Mouse (Mus musculus) limb, embryonic 14.5 days (tissue): ENCODE measurements around the gene Gm10134. TPM values are rescaled to one million over a fixed set of nuclear protein-coding genes. Genes with fewer than 3 reads are reported as not detected.

Source experiments
- ATAC-seq: fragments of 200-750 bp; cut with Nextera tagmentation; 2 replicates; pipeline ENCODE4 v1.8.0; 2017; ENCODE audit warnings: low read depth, moderate number of reproducible peaks, moderate TSS enrichment; ENCODE audit not compliant: low FRiP score
- DNase-seq: peaks from one replicate; pipeline ENCODE4 v3.0.0-alpha.2; 2015; ENCODE audit warnings: low spot score
- H3K27ac ChIP-seq: fragments of 300-500 bp; sonication (generic); replicated peaks from 2 replicates; pipeline ENCODE4 v1.5.1; 2014; ENCODE audit warnings: low read depth, mild to moderate bottlenecking, low read length, moderate library complexity, mixed read lengths
- H3K27me3 ChIP-seq: fragments of 300-500 bp; sonication (generic); 2 replicates; pipeline ENCODE4 v1.6.1; 2014; ENCODE audit warnings: low read length, mixed read lengths; ENCODE audit not compliant: control insufficient read depth, insufficient read depth
- H3K36me3 ChIP-seq: fragments of 300-500 bp; sonication (generic); 2 replicates; pipeline ENCODE4 v1.6.1; 2014; ENCODE audit warnings: mild to moderate bottlenecking, low read length, moderate library complexity, mixed read lengths; ENCODE audit not compliant: control insufficient read depth, insufficient read depth
- H3K4me1 ChIP-seq: fragments of 300-500 bp; sonication (generic); 2 replicates; pipeline ENCODE4 v1.6.1; 2014; ENCODE audit warnings: antibody characterized with exemption, low read length, mixed read lengths; ENCODE audit not compliant: control insufficient read depth, insufficient read depth
- H3K4me2 ChIP-seq: fragments of 300-500 bp; sonication (generic); replicated peaks from 2 replicates; pipeline ENCODE4 v1.6.1; 2014; ENCODE audit warnings: low read depth, mild to moderate bottlenecking, low read length, moderate library complexity; ENCODE audit not compliant: severe bottlenecking
- H3K4me3 ChIP-seq: fragments of 300-500 bp; sonication (generic); replicated peaks from 2 replicates; pipeline ENCODE4 v1.5.1; 2014; ENCODE audit warnings: low read length
- H3K9ac ChIP-seq: fragments of 300-500 bp; sonication (generic); 2 replicates; pipeline ENCODE4 v1.6.1; 2014; ENCODE audit warnings: mild to moderate bottlenecking, low read depth, low read length, moderate library complexity; ENCODE audit not compliant: severe bottlenecking
- H3K9me3 ChIP-seq: fragments of 300-500 bp; sonication (generic); 2 replicates; pipeline ENCODE4 v1.6.1; 2016; ENCODE audit warnings: low read length; ENCODE audit not compliant: control insufficient read depth
- POLR2A ChIP-seq: fragments of 200-500 bp; IDR thresholded peaks from 2 replicates; pipeline ENCODE4 v1.8.0; 2012; ENCODE audit warnings: inconsistent platforms, mild to moderate bottlenecking, moderate library complexity, borderline replicate concordance; ENCODE audit not compliant: insufficient read depth, insufficient read length; ENCODE audit errors: extremely low read depth
- WGBS: fragments of 180-500 bp; shearing (Covaris S2); extraction: QIAGEN DNeasy Blood & Tissue Kit; methylation state at CpG from one replicate; pipeline ENCODE4 v1.1.7; 2014; 5-methylcytosine and 5-hydroxymethylcytosine counted together
- polyA plus RNA-seq, 2 experiments: library from polyadenylated mRNA; depleted of rRNA in 1 of 2; stranded (reverse) in 1 of 2; unstranded in 1 of 2; fragments of >200 nt; fragmentation: Nextera tagmentation in 1 of 2; extraction: Ambion mirVana in 1 of 2; gene quantifications; 2 replicates each; pipeline versions ENCODE4 v1.2.1 to v1.2.3; 2012 to 2014

The Gm10134 gene
- polyA plus RNA-seq, 2 experiments, result 0.61 to 1.1 TPM

GRCm38 (mm10) chr2:28552301-28552700, 46.4 kb downstream of the Gm10134 start:
- Histone ChIP-seq H3K9me3 (no peaks in the 10 kb centered on the region), H3K4me2 (no peak overlapping the region), H3K4me1 (no peaks in the 10 kb centered on the region), H3K9ac (no peak overlapping the region), H3K27ac (no peak overlapping the region), H3K4me3 (no peak overlapping the region), H3K36me3 (peaks cover 71% of the 10 kb centered on the region), H3K27me3 (no peaks in the 10 kb centered on the region)
- 98% methylated on average over 5 of the region's 5 CpGs for WGBS
- ATAC-seq (no peak), DNase-seq (no peak)
- TF ChIP-seq POLR2A, result no peak

Other genes with a start within 250 kb of the Gm10134 start
- 12.9 and 13.5 TPM in 2 replicates for gene Ppp1r26, start 59.3 kb upstream of the Gm10134 start, polyA plus RNA-seq (2012; rRNA removed)
- gene Ppp1r26, start 59.3 kb upstream of the Gm10134 start, polyA plus RNA-seq (2014; fragmentation: Nextera tagmentation; extraction: Ambion mirVana), result 4.9 and 5.6 TPM in 2 replicates
- gene 1700007K13Rik, start 39.8 kb upstream of the Gm10134 start, polyA plus RNA-seq (2012; rRNA removed), result 0.60 and 0.63 TPM in 2 replicates
- 0.55 and 1.1 TPM in 2 replicates for gene 1700007K13Rik, start 39.8 kb upstream of the Gm10134 start, polyA plus RNA-seq (2014; fragmentation: Nextera tagmentation; extraction: Ambion mirVana)
- 55.6 and 62.0 TPM in 2 replicates for gene Mrps2, start 38.0 kb upstream of the Gm10134 start, polyA plus RNA-seq (2012; rRNA removed)
- gene Mrps2, start 38.0 kb upstream of the Gm10134 start, polyA plus RNA-seq (2014; fragmentation: Nextera tagmentation; extraction: Ambion mirVana), result 51.8 and 54.9 TPM in 2 replicates
- gene Gbgt1, start 9.2 kb upstream of the Gm10134 start, polyA plus RNA-seq (2012; rRNA removed), result 2.1 and 3.3 TPM in 2 replicates
- 1.0 and 1.4 TPM in 2 replicates for gene Gbgt1, start 9.2 kb upstream of the Gm10134 start, polyA plus RNA-seq (2014; fragmentation: Nextera tagmentation; extraction: Ambion mirVana)
- gene Ralgds, start 7.0 kb downstream of the Gm10134 start, polyA plus RNA-seq (2012; rRNA removed), result 86.6 and 108 TPM in 2 replicates
- gene Ralgds, start 7.0 kb downstream of the Gm10134 start, polyA plus RNA-seq (2014; fragmentation: Nextera tagmentation; extraction: Ambion mirVana), result 61.6 and 63.1 TPM in 2 replicates
- gene Cel, start 57.3 kb downstream of the Gm10134 start, polyA plus RNA-seq (2012; rRNA removed), result 0.06 and 0.12 TPM in 2 replicates
- gene Cel, start 57.3 kb downstream of the Gm10134 start, polyA plus RNA-seq (2014; fragmentation: Nextera tagmentation; extraction: Ambion mirVana), result not detected in 2 replicates
- gene Gtf3c5, start 77.7 kb downstream of the Gm10134 start, polyA plus RNA-seq (2012; rRNA removed), result 52.4 and 52.6 TPM in 2 replicates
- gene Gtf3c5, start 77.7 kb downstream of the Gm10134 start, polyA plus RNA-seq (2014; fragmentation: Nextera tagmentation; extraction: Ambion mirVana), result 29.7 and 31.1 TPM in 2 replicates
- 0.33 and 0.51 TPM in 2 replicates for gene Gfi1b, start 115.9 kb downstream of the Gm10134 start, polyA plus RNA-seq (2012; rRNA removed)
- 0.29 and 0.32 TPM in 2 replicates for gene Gfi1b, start 115.9 kb downstream of the Gm10134 start, polyA plus RNA-seq (2014; fragmentation: Nextera tagmentation; extraction: Ambion mirVana)
- 18.5 and 20.4 TPM in 2 replicates for gene Tsc1, start 135.1 kb downstream of the Gm10134 start, polyA plus RNA-seq (2012; rRNA removed)
- gene Tsc1, start 135.1 kb downstream of the Gm10134 start, polyA plus RNA-seq (2014; fragmentation: Nextera tagmentation; extraction: Ambion mirVana), result 15.7 and 17.8 TPM in 2 replicates
- gene Spaca9, start 193.6 kb downstream of the Gm10134 start, polyA plus RNA-seq (2012; rRNA removed), result 1.6 TPM in 2 replicates
- 1.4 and 2.1 TPM in 2 replicates for gene Spaca9, start 193.6 kb downstream of the Gm10134 start, polyA plus RNA-seq (2014; fragmentation: Nextera tagmentation; extraction: Ambion mirVana)
- 0.22 and 0.49 TPM in 2 replicates for gene Ak8, start 194.1 kb downstream of the Gm10134 start, polyA plus RNA-seq (2012; rRNA removed)
- gene Ak8, start 194.1 kb downstream of the Gm10134 start, polyA plus RNA-seq (2014; fragmentation: Nextera tagmentation; extraction: Ambion mirVana), result 0.37 and 0.58 TPM in 2 replicates